Mouse (Mus musculus) thymus, adult 2 months (tissue): ENCODE results near the gene Cbx4.

Experiments used
- CTCF ChIP-seq: fragments of 200-500 bp; IDR thresholded peaks from 2 replicates; pipeline ENCODE4 v1.5.1; 2012; ENCODE audit warnings: mild to moderate bottlenecking, control low read depth, low read length, moderate library complexity, borderline replicate concordance; ENCODE audit not compliant: control insufficient read depth, poor library complexity, insufficient read depth; ENCODE audit errors: extremely low read depth
- POLR2A ChIP-seq: fragments of 200-500 bp; IDR thresholded peaks from 2 replicates; pipeline ENCODE4 v1.6.1; 2012; ENCODE audit warnings: mild to moderate bottlenecking, low read length, control low read depth, moderate library complexity; ENCODE audit not compliant: control insufficient read depth, poor library complexity, insufficient read depth; ENCODE audit errors: extremely low read depth

- TF ChIP-seq POLR2A (no peak), CTCF (0 out of 2 replicates have a peak, but pooled peaks have one; percentile 18)
Measured at GRCm38 (mm10) chr11:119055571-119056131, 30.4 kb downstream of the Cbx4 start.
